Mouse (Mus musculus): ENCODE measurements around the gene Ifitm6. TPM values are rescaled to one million over a fixed set of nuclear protein-coding genes. Genes with fewer than 3 reads are reported as not detected.

Ifitm6 gene
- polyA plus RNA-seq, 1 experiment from 2014 or later = 2.9 TPM

DNA sequence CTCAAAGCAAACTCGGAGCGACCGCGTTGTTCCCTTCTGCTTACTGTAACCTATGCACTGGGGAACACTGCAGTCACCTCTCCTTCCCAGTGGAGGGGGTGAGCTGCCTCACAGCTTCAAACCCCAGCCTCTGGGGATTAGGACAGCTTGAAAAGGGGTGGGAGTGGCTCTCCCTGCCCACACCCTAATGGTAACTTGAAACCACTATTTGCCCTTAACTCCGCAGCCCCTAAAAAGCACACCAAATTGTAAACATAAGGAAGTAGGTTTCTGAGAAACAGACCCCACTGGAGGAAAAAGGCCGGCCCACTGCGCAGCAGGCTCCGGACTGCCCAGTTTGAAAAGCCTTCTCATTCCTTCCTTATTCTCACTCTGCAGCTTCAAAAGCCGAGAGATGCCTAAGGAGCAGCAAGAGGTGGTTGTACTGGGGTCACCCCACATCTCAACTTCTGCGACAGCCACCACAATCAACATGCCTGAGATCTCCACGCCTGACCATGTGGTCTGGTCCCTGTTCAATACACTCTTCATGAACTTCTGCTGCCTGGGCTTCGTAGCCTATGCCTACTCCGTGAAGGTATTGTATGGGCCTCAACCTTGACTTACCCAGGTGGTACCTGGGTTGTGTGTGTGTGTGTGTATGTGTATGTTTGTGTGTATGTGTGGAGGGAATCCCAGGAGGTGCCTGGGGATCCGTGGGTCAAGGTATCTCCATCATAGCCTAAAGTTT, 49.7 kb downstream of the Ifitm6 start:
- WGBS (ENCODE audit: insufficient replicate concordance) = 14% methylated on average over 14 of the region's 14 CpGs
- Histone ChIP-seq H3K9ac (no peak overlapping the region), H3K9me3 (replicated peaks) (no peaks in the 10 kb centered on the region), H3K4me2 (no peak overlapping the region), H3K27ac (no peak overlapping the region), H3K4me1 (replicated peaks) (peaks cover 34% of the 10 kb centered on the region), H3K4me3 (replicated peaks) (no peak overlapping the region), H3K27me3 (no peaks in the 10 kb centered on the region), H3K36me3 (no peaks in the 10 kb centered on the region)
- DNase-seq (no peak), ATAC-seq (ENCODE audit: low read depth) (no peak; the same call in 1 of the 2 replicates)

DNA sequence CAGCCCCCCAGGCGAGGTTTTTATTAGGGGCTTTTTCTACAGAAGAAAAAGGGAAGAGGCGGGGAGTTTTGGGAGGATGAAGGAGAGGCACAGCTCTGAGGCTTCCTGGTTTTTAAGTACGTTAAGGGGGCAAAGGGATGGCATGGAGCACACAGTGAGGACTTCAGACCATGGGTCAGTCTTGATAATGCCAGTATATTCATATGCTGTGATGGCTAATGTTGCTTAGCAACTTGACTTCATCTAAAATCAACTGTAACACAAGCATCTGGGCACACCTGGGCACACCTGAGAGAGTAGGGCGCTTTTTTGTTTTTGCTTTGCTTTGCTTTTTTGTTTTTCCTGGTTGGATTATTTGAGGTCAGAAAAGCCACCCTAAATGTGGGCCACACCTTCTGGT, 50.8 kb downstream of the Ifitm6 start, which contains the start of gene Ifitm1:
TSS of gene Ifitm1 (plus strand) at position 301 of the 400 bp plus-strand sequence.
- no peak within 1 kb of the TSS for H3K9ac ChIP-seq
- H3K27me3 ChIP-seq = no peaks in the 10 kb centered on the region
- no peaks in the 10 kb centered on the region for H3K36me3 ChIP-seq
- H3K27ac ChIP-seq = no peak within 1 kb of the TSS
- WGBS (ENCODE audit: insufficient replicate concordance) = 59% methylated on average over 4 of the region's 4 CpGs
- no peak within 1 kb of the TSS for H3K4me3 ChIP-seq (replicated peaks)
- no peak for DNase-seq
- no peak for ATAC-seq (ENCODE audit: low read depth)
- no peak within 1 kb of the TSS for H3K4me2 ChIP-seq
- H3K4me1 ChIP-seq (replicated peaks) = peaks cover 34% of the 10 kb centered on the region
- no peaks in the 10 kb centered on the region for H3K9me3 ChIP-seq (replicated peaks)

Other genes with a start within 250 kb of the Ifitm6 start
- gene Syce1, start 230.1 kb downstream of the Ifitm6 start, polyA plus RNA-seq (2015; fragmentation: Nextera tagmentation; extraction: Ambion mirVana) = 0.17 and 0.20 TPM in 2 replicates
- gene Zfp941, start 195.7 kb downstream of the Ifitm6 start, polyA plus RNA-seq (2015; fragmentation: Nextera tagmentation; extraction: Ambion mirVana) = 0.24 and 0.38 TPM in 2 replicates
- 9.7 and 10.9 TPM in 2 replicates for gene Urah, start 182.9 kb downstream of the Ifitm6 start, polyA plus RNA-seq (2015; fragmentation: Nextera tagmentation; extraction: Ambion mirVana)
- not detected in 2 replicates for gene Scgb1c1, start 172.4 kb downstream of the Ifitm6 start, polyA plus RNA-seq (2015; fragmentation: Nextera tagmentation; extraction: Ambion mirVana)
- not detected in 2 replicates for gene Odf3, start 170.1 kb downstream of the Ifitm6 start, polyA plus RNA-seq (2015; fragmentation: Nextera tagmentation; extraction: Ambion mirVana)
- not detected in 2 replicates for gene Gm45785, start 161.6 kb downstream of the Ifitm6 start, polyA plus RNA-seq (2015; fragmentation: Nextera tagmentation; extraction: Ambion mirVana)
- 25.0 and 25.1 TPM in 2 replicates for gene Ric8a, start 161.0 kb downstream of the Ifitm6 start, polyA plus RNA-seq (2015; fragmentation: Nextera tagmentation; extraction: Ambion mirVana)
- 17.1 and 20.1 TPM in 2 replicates for gene Bet1l, start 160.3 kb downstream of the Ifitm6 start, polyA plus RNA-seq (2015; fragmentation: Nextera tagmentation; extraction: Ambion mirVana)
- 187 and 202 TPM in 2 replicates for gene Psmd13, start 136.0 kb downstream of the Ifitm6 start, polyA plus RNA-seq (2015; fragmentation: Nextera tagmentation; extraction: Ambion mirVana)
- 16.6 and 16.8 TPM in 2 replicates for gene Sirt3, start 135.6 kb downstream of the Ifitm6 start, polyA plus RNA-seq (2015; fragmentation: Nextera tagmentation; extraction: Ambion mirVana)
- 0.33 and 1.3 TPM in 2 replicates for gene Cox8b, start 117.5 kb downstream of the Ifitm6 start, polyA plus RNA-seq (2015; fragmentation: Nextera tagmentation; extraction: Ambion mirVana)
- gene Nlrp6, start 97.0 kb downstream of the Ifitm6 start, polyA plus RNA-seq (2015; fragmentation: Nextera tagmentation; extraction: Ambion mirVana) = 1.6 and 2.4 TPM in 2 replicates
- gene Pgghg, start 76.5 kb downstream of the Ifitm6 start, polyA plus RNA-seq (2015; fragmentation: Nextera tagmentation; extraction: Ambion mirVana) = 5.0 and 5.9 TPM in 2 replicates
- gene Ifitm5, start 67.6 kb downstream of the Ifitm6 start, polyA plus RNA-seq (2015; fragmentation: Nextera tagmentation; extraction: Ambion mirVana) = 0.35 and 0.61 TPM in 2 replicates
- gene Gm45717, start 62.0 kb downstream of the Ifitm6 start, polyA plus RNA-seq (2015; fragmentation: Nextera tagmentation; extraction: Ambion mirVana) = not detected in 2 replicates
- gene Ifitm2, start 61.9 kb downstream of the Ifitm6 start, polyA plus RNA-seq (2015; fragmentation: Nextera tagmentation; extraction: Ambion mirVana) = 309 and 331 TPM in 2 replicates
- 22.3 and 24.0 TPM in 2 replicates for gene Ifitm1, start 50.7 kb downstream of the Ifitm6 start, polyA plus RNA-seq (2015; fragmentation: Nextera tagmentation; extraction: Ambion mirVana)
- gene Ifitm3, start 7.2 kb downstream of the Ifitm6 start, polyA plus RNA-seq (2015; fragmentation: Nextera tagmentation; extraction: Ambion mirVana) = 53.9 and 61.7 TPM in 2 replicates
- gene Gm17387, start 11.2 kb upstream of the Ifitm6 start, polyA plus RNA-seq (2015; fragmentation: Nextera tagmentation; extraction: Ambion mirVana) = not detected in 2 replicates
- gene B4galnt4, start 43.2 kb upstream of the Ifitm6 start, polyA plus RNA-seq (2015; fragmentation: Nextera tagmentation; extraction: Ambion mirVana) = 0.75 and 0.81 TPM in 2 replicates
- 0.70 and 0.71 TPM in 2 replicates for gene Pkp3, start 60.3 kb upstream of the Ifitm6 start, polyA plus RNA-seq (2015; fragmentation: Nextera tagmentation; extraction: Ambion mirVana)
- gene Sigirr, start 82.6 kb upstream of the Ifitm6 start, polyA plus RNA-seq (2015; fragmentation: Nextera tagmentation; extraction: Ambion mirVana) = 16.5 and 16.9 TPM in 2 replicates
- 0.12 and 0.20 TPM in 2 replicates for gene Ano9, start 99.9 kb upstream of the Ifitm6 start, polyA plus RNA-seq (2015; fragmentation: Nextera tagmentation; extraction: Ambion mirVana)
- 138 and 147 TPM in 2 replicates for gene Ptdss2, start 104.5 kb upstream of the Ifitm6 start, polyA plus RNA-seq (2015; fragmentation: Nextera tagmentation; extraction: Ambion mirVana)
- 55.0 and 58.0 TPM in 2 replicates for gene Rnh1, start 154.9 kb upstream of the Ifitm6 start, polyA plus RNA-seq (2015; fragmentation: Nextera tagmentation; extraction: Ambion mirVana)
- gene Hras, start 176.1 kb upstream of the Ifitm6 start, polyA plus RNA-seq (2015; fragmentation: Nextera tagmentation; extraction: Ambion mirVana) = 91.5 and 104 TPM in 2 replicates
- 12.2 and 15.5 TPM in 2 replicates for gene Lrrc56, start 176.2 kb upstream of the Ifitm6 start, polyA plus RNA-seq (2015; fragmentation: Nextera tagmentation; extraction: Ambion mirVana)
- 0.59 and 0.71 TPM in 2 replicates for gene Lmntd2, start 196.2 kb upstream of the Ifitm6 start, polyA plus RNA-seq (2015; fragmentation: Nextera tagmentation; extraction: Ambion mirVana)
- gene Rassf7, start 197.9 kb upstream of the Ifitm6 start, polyA plus RNA-seq (2015; fragmentation: Nextera tagmentation; extraction: Ambion mirVana) = 23.9 and 26.7 TPM in 2 replicates
- 32.6 and 34.9 TPM in 2 replicates for gene Phrf1, start 210.9 kb upstream of the Ifitm6 start, polyA plus RNA-seq (2015; fragmentation: Nextera tagmentation; extraction: Ambion mirVana)
- 6.3 and 6.4 TPM in 2 replicates for gene Irf7, start 248.6 kb upstream of the Ifitm6 start, polyA plus RNA-seq (2015; fragmentation: Nextera tagmentation; extraction: Ambion mirVana)

Data from liver, embryonic 13.5 days (tissue).